Mouse (Mus musculus) spleen, adult 2 months (tissue): ENCODE data around the gene Hspb8.

Source experiments
- CTCF ChIP-seq: fragments of 200-500 bp; IDR thresholded peaks from 2 replicates; pipeline ENCODE4 v1.5.1; 2011; ENCODE audit warnings: mild to moderate bottlenecking, inconsistent platforms; ENCODE audit not compliant: insufficient read depth, insufficient read length, insufficient replicate concordance; ENCODE audit errors: extremely low read depth
- POLR2A ChIP-seq: fragments of 200-500 bp; IDR thresholded peaks from 2 replicates; pipeline ENCODE4 v1.6.1; 2011; ENCODE audit warnings: low read depth, low read length, inconsistent platforms

GRCm38 (mm10) chr5:116400801-116401200, 21.9 kb downstream of the Hspb8 start:
- TF ChIP-seq POLR2A (no peak), CTCF (no peak)
